Mouse (Mus musculus) stomach, postnatal 0 days (tissue): ENCODE data around the gene Slc38a4.

ENCODE experiments used
- CTCF ChIP-seq: IDR thresholded peaks from 2 replicates; pipeline ENCODE4 v1.5.1; 2016; ENCODE audit warnings: antibody characterized with exemption, low read depth, mild to moderate bottlenecking, moderate library complexity
- EP300 ChIP-seq: optimal IDR thresholded peaks from 2 replicates; pipeline ENCODE3; 2016; ENCODE audit warnings: antibody characterized with exemption

DNA sequence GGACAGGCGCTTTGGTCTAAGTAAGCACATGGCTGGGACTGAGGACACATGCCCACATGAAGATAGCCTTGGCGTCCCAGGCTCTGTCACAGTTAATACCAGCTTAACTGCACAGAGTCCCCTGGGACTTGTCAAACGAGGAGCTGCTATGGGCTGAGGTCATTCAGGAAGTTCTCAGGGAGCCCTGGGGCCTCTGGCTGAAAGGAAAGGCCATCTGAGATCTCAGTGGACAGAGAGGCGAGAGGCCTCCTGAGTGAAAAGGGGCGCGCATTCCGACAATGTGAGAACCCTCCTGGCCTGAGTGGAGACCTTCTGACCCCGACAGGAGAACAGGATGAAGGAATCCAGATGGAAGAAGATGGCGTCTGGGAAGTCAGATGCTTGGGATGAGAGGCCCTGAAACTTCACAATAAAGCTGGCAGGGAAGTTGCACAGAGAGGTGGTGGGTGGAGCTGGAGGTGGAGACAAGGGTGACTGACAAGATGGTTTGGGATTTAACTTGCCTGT, 22.2 kb downstream of the Slc38a4 start:
- TF ChIP-seq EP300 (no peak), CTCF (no peak)
